In the genomic region with DNA sequence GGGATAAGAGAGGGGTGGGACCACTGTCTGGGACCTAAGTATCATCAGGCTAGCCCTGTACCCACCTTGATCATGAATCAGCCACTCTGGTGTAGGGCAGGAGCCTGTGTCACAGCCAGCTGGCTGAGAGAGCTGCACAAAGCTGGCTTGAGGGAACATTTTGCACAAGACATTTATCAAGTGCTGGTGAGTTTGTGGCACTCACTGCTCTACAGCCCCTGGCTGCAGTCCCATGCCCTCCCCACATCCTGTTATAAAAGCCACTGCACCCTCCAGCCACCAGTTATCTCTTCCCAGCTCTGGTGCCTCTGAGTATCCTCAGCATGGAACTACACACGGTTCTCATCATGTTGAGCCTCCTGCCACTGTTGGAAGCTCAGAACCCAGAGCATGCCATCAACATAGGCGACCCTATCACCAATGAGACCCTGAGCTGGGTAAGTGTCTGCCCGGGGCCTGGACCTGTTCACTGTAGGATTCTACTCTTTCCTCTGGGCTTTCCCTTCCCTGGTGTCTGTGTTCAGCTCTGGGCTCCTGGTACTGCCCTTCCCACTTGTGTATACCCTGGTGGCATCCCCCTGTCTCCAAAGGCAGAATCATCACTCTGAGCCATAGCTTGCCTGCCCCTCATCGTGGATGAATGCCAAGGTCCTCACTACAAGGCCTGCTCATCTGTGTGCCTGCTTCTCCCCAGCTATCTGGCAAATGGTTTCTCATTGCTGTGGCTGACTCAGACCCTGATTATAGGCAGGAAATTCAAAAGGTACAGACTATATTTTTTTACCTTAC, we compare ENCODE assay signal across 15 mouse cellular contexts. TPM values are rescaled to one million over a fixed set of nuclear protein-coding genes. Genes with fewer than 3 reads are reported as not detected.
A peak's percentile ranks its signal among the peaks of the same experiment; 100 is the strongest.
DNase-seq lines count a peak whose midpoint lies in the region; ATAC-seq and TF ChIP-seq lines count a peak whose summit lies in the region.
"Had no signal": no experiment of that assay in that cellular context is flagged by ENCODE, and none has a peak within 500 bp of the region (broad histone marks: within the 10 kb centered on the region; RNA-seq: fewer than 3 reads in every experiment).

A gene (plus strand): TSS at position 286 of the 789 bp plus-strand sequence.

- WGBS in forebrain, embryonic 11.5 days: 87% methylated on average over 4 of the region's 4 CpGs
- 60% methylated on average over 4 of the region's 4 CpGs for WGBS in liver, postnatal 0 days (ENCODE audit: insufficient replicate concordance)

- ATAC-seq in forebrain, embryonic 11.5 days (replicated peaks; ENCODE audit: low FRiP score): no peak
- ATAC-seq in liver, postnatal 0 days: no peak

- intact Hi-C loops in heart, postnatal 36 days (cut with DNase I): no loop called here

- H3K4me2 ChIP-seq in forebrain, embryonic 11.5 days (ENCODE audit: low read depth, low read length, severe bottlenecking): no peak within 1 kb of the TSS
- H3K4me2 ChIP-seq in liver, postnatal 0 days (ENCODE audit: low read depth, low read length): no peak within 1 kb of the TSS

- no peaks in the 10 kb centered on the region for H3K9me3 ChIP-seq in forebrain, embryonic 11.5 days (ENCODE audit: control insufficient read depth, low read length)
- no peaks in the 10 kb centered on the region for H3K9me3 ChIP-seq in liver, postnatal 0 days (ENCODE audit: low read length)

- no peak for TF ChIP-seq EP300 in liver, postnatal 0 days (IDR thresholded peaks at IDR 0.05; ENCODE audit: low read depth)

- H3K36me3 ChIP-seq in forebrain, embryonic 11.5 days (ENCODE audit: control insufficient read depth, insufficient read depth, low read length): no peaks in the 10 kb centered on the region
- H3K36me3 ChIP-seq in liver, postnatal 0 days (replicated peaks; ENCODE audit: insufficient read depth, low read length): no peaks in the 10 kb centered on the region

- H3K9ac ChIP-seq in forebrain, embryonic 11.5 days (ENCODE audit: low read length): no peak within 1 kb of the TSS
- H3K9ac ChIP-seq in liver, postnatal 0 days (replicated peaks): no peak within 1 kb of the TSS
- H3K9ac ChIP-seq: liver, embryonic 14.5 days had no signal

- peaks cover 10% of the 10 kb centered on the region for H3K4me1 ChIP-seq in brown adipose tissue, adult 24 weeks (ENCODE audit: control insufficient read depth, insufficient read depth, insufficient read length, low read length)
- no peaks in the 10 kb centered on the region for H3K4me1 ChIP-seq in forebrain, embryonic 11.5 days (replicated peaks; ENCODE audit: control insufficient read depth, insufficient read depth, low read length)
- H3K4me1 ChIP-seq in liver, postnatal 0 days (ENCODE audit: insufficient read depth): peaks cover 9% of the 10 kb centered on the region

- no peak within 1 kb of the TSS for H3K4me3 ChIP-seq in brown adipose tissue, adult 24 weeks (ENCODE audit: insufficient read depth, low read depth, low read length)
- H3K4me3 ChIP-seq in forebrain, embryonic 11.5 days (ENCODE audit: low read depth, low read length): no peak within 1 kb of the TSS
- H3K4me3 ChIP-seq in liver, postnatal 0 days (ENCODE audit: low read depth, low read length): no peak within 1 kb of the TSS

- H3K27me3 ChIP-seq in forebrain, embryonic 11.5 days (ENCODE audit: control insufficient read depth, insufficient read depth, low read length): no peaks in the 10 kb centered on the region
- H3K27me3 ChIP-seq in liver, postnatal 0 days (ENCODE audit: insufficient read depth, low read length): no peaks in the 10 kb centered on the region

- peak within 1 kb of the TSS; percentile 31; the same call in 1 of the 2 replicates for H3K27ac ChIP-seq in brown adipose tissue, adult 24 weeks (replicated peaks; ENCODE audit: low read depth, low read length)
- H3K27ac ChIP-seq in forebrain, embryonic 11.5 days (ENCODE audit: low read depth, low read length): no peak within 1 kb of the TSS
- H3K27ac ChIP-seq in liver, postnatal 0 days (ENCODE audit: low read depth): no peak within 1 kb of the TSS
- H3K27ac ChIP-seq: liver, embryonic 14.5 days had no signal

- peak; percentile 76 for DNase-seq in 3134 (ENCODE audit: extremely low read depth, insufficient read length, low spot score)
- DNase-seq in 3T3-L1 (ENCODE audit: low read depth, low spot score): peak; percentile 70
- DNase-seq in heart, postnatal 36 days: peak; percentile 35 to 43
- DNase-seq in forebrain, embryonic 11.5 days (ENCODE audit: low spot score): no peak
- DNase-seq in testis, postnatal 10 days (ENCODE audit: low spot score): no peak
- no peak for DNase-seq in liver, postnatal 0 days
- DNase-seq in kidney, postnatal 14 days: no peak

- TF ChIP-seq CTCF in liver, postnatal 0 days (IDR thresholded peaks at IDR 0.05; ENCODE audit: low read depth): no peak

RNA-seq across cellular contexts. Expression of the gene that starts here (rescaled TPM):
- polyA plus RNA-seq in brown adipose tissue, adult 24 weeks (2012; ENCODE audit: insufficient read depth, insufficient read length, missing spikeins): 24.8 and 28.9 TPM in 2 replicates
- total RNA-seq in heart, postnatal 36 days (2021): 1 to 10 TPM; 2.0 to 2.1 TPM
- not detected in 2 replicates for polyA plus RNA-seq in forebrain, embryonic 11.5 days (2014; fragmentation: Nextera tagmentation; extraction: Ambion mirVana)
- polyA plus RNA-seq in liver, postnatal 0 days (2015; fragmentation: Nextera tagmentation; extraction: Ambion mirVana): not detected in 2 replicates
- total RNA-seq: gastrocnemius, adult 8-10 months; layer of hippocampus, postnatal 14 days; monocyte, adult 5-6 weeks had no signal
- polyA plus RNA-seq: brain, embryonic 14.5 days; cortical plate, adult 2 months; intestine, embryonic 14.5 days; liver, embryonic 14.5 days had no signal

Comparison
In these comparisons a context has a peak if more than half of its experiments do, and no peak if none do; other contexts are left out.
1. RNA of the gene that starts here (polyA plus RNA-seq): 24.8 to 28.9 TPM in brown adipose tissue, adult 24 weeks; not detected in forebrain, embryonic 11.5 days and not detected in liver, postnatal 0 days; every median in the first group is over 10 times any median in the second.
2. DNase-seq: peak in 3134 (single experiment), 3T3-L1 (single experiment) and heart, postnatal 36 days (2 of 2); none in forebrain, embryonic 11.5 days (single experiment), testis, postnatal 10 days (single experiment), liver, postnatal 0 days (single experiment) and kidney, postnatal 14 days (single experiment).